Mouse (Mus musculus): ENCODE results near the gene Efcab2.

Gene Efcab2

GRCm38 (mm10) chr1:178483854-178484253, 78.0 kb downstream of the Efcab2 start:
- no peak for DNase-seq (ENCODE audit: low spot score in 2 of 2)

DNA sequence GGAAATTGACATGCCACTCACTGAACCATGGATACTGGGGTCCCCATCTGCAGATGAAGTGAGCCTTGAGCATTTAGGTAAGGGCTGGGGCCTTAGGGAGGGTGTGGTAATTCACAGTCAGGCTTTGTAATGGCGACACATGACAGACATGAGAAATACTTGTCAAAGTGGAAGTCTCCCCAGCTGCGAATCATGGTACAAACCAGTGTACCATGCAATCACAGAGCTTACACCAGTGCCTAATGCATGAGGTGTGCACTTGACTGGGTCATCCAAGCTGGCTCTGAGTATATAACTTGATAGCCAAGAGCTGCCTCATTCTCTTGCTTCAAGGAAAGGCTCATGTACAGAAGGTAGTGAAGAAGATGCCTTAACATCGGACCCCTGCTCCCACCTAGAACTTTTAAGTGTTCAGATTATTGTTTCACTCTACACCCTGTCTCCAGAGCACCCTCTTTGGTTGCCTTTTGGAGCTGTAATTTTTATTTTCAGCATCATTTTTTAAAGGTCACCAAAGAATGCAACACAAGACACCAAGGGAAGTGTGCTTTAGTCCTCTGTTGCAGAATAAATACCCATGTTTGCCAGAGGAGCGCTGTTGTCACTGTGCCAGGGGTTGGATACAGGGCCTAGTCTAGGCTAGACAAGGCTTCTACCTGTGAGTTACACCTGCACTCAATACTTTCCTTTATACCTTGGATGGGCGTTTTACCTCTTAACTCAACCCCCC, 79.4 kb downstream of the Efcab2 start:
- DNase-seq (ENCODE audit: low spot score in 2 of 2): no peak

- DNase-seq (ENCODE audit: low spot score in 2 of 2): no peak
These were observed 80.0 kb downstream of the Efcab2 start for GRCm38 (mm10) chr1:178485868-178486220.

DNA sequence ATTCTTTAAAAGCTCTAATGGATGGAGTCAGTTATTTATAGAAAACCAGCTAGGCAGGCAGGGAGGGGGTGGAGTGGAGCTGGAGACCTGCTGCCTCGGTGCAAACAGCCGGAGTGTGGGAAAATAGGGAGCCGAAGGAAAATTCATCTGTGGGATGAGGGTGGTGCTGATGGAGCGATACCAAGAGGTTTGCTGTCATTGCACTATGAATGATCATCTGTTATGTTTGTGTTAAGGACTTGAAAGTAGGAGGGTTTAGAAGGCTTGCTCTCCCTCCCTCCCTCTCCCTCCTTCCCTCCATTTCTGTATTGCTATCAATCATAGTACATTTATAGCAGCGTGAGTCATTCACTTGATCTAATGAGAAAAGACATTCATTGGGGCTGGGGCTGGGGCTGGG, 80.9 kb downstream of the Efcab2 start:
- DNase-seq (ENCODE audit: low spot score in 2 of 2): peak; percentile 16 to 19

GRCm38 (mm10) chr1:178489127-178489526, 83.2 kb downstream of the Efcab2 start:
- DNase-seq (ENCODE audit: low spot score in 2 of 2): no peak

DNA sequence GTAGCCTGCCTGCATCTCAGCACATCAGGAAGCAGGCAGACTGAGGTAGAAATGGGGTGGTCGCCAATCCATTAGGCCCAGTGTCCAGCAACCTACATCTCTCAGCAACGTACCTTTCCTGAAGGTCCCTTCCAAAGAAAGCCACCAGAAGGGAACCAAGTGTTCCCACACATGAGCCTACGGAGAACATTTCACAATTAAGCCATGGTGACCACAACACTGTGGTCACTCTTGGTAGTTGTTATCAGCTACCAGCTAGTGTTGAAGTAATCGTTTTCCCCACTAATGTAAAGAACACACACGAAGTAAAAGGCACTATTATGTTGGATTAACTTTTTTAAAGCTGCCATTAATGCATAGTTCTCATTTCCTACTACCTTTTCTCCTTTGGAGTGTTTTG, 85.8 kb downstream of the Efcab2 start:
- DNase-seq (ENCODE audit: low spot score in 2 of 2): no peak

DNA sequence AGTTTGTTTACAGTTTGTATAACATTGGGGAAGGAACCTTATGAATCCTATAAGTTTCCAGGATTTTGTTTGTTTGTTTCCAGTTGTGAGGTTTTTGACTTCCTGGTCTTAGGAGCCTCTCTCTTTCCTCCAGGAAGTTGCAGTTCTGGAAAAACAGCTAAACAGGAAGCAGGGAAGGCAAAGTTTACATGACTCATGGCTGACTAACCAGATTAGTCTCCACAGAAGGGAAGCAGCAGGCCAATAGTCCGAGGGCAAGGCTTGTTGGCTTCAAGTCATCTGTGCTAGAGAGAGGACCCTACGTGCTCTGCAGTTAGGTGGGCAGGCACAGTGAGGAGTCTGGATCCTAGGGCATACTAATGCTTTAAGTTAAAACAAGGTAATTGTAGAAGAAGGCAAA, 86.6 kb downstream of the Efcab2 start:
- no peak for DNase-seq (ENCODE audit: low spot score in 2 of 2)

- DNase-seq (ENCODE audit: low spot score in 2 of 2): no peak
These were observed 90.3 kb downstream of the Efcab2 start for GRCm38 (mm10) chr1:178496186-178496585.

GRCm38 (mm10) chr1:178496841-178497240, 91.0 kb downstream of the Efcab2 start:
- DNase-seq (ENCODE audit: low spot score in 2 of 2): no peak

DNA sequence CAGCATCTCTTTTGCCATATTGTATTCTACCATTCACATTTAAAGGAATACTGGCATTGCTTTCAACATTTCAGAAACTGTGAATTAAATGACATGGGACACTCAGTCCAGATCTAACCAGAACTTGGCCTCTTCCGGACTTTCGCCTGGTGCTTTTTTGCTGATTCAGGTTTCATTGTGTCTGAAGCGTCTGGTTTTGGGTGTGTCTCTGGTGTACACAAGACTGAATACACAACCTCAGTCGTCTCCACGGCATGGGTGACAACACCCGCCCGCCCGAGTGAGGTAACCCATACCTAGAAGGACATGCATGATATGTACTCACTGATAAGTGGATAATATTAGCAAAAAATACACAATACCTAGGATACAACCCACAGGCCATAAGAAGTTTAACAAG, 101.1 kb downstream of the Efcab2 start:
- DNase-seq (ENCODE audit: low spot score in 2 of 2): no peak

GRCm38 (mm10) chr1:178512323-178513031, 106.6 kb downstream of the Efcab2 start:
- DNase-seq (ENCODE audit: low spot score in 2 of 2): no peak

DNA sequence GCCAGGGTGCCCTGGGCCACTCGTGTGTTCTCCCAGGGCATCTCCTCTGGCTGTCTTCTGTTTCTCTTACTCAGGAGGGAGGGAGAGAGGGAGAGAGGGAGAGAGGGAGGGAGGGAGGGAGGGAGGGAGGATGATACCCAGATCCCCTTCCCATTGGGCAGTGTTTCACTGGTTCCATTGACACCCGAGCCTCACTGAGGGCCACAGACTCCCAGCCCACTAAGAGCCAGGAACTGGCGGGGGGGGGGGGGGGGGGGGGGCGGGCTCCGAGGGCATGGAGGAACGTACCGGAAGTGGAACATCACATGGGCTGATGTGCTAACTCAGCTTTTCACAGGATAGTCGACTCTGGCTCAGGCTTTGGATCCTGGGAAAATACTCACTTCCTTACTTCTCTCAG, 108.1 kb downstream of the Efcab2 start:
- DNase-seq (ENCODE audit: low spot score in 2 of 2): no peak

DNA sequence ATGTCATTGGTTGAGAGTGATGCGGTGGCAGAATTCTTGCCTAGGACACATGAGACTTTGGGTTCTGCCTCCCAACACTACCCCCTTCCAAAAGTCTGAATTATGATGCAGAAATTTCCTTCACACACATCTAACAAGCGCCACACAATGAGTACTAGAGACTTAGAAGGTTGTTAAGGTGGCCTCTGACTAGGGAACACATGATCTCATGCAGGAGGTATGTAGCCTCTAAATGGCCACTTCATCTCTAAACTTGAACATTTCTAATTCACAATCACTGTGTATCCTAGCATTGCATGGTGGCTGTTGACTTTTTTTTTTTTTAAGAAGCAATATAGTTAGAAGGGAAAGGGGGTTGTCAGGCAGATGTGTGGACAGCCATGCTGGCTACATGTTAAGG, 110.0 kb downstream of the Efcab2 start:
- DNase-seq (ENCODE audit: low spot score in 2 of 2): no peak

- no peak for DNase-seq (ENCODE audit: low spot score in 2 of 2)
These were observed 116.5 kb downstream of the Efcab2 start for GRCm38 (mm10) chr1:178522389-178522788.

DNA sequence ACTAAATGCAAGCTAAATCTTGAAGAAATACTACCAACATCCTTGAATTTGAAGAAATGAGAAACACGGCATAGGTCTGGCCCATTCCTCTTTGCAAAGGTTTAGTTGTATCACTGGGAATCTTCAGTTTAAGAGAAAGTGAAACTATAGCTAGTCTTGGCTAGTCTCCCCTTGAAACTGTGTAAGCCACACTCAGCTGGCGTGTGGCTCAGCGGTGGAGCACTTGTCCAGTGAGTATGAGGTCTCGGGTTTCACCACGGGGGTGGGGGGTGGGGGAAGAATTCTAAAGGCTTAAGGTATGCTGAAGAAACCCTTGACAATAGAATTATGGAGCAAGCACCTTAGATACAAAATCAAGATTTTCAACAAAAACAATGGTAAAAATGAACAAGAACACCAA, 117.3 kb downstream of the Efcab2 start:
- DNase-seq (ENCODE audit: low spot score in 2 of 2): no peak

DNA sequence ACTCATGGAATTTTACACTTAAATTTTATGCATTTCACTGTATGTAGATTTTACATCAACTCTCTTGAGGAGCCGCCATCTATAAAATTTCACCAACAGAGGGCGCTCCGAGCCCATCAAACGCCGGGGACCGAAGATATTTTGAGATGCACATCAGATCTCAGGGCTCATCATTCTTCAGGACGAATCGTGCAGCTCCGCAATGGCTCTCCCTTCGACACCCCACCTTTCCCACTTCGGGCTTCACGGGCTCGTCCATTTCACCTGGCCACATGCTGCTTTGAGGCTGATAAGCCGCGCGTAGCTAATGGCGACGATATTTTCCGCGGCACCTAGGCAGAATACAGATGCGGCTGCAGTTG, 121.3 kb downstream of the Efcab2 start:
- DNase-seq (ENCODE audit: low spot score in 2 of 2): peak; percentile 67

DNA sequence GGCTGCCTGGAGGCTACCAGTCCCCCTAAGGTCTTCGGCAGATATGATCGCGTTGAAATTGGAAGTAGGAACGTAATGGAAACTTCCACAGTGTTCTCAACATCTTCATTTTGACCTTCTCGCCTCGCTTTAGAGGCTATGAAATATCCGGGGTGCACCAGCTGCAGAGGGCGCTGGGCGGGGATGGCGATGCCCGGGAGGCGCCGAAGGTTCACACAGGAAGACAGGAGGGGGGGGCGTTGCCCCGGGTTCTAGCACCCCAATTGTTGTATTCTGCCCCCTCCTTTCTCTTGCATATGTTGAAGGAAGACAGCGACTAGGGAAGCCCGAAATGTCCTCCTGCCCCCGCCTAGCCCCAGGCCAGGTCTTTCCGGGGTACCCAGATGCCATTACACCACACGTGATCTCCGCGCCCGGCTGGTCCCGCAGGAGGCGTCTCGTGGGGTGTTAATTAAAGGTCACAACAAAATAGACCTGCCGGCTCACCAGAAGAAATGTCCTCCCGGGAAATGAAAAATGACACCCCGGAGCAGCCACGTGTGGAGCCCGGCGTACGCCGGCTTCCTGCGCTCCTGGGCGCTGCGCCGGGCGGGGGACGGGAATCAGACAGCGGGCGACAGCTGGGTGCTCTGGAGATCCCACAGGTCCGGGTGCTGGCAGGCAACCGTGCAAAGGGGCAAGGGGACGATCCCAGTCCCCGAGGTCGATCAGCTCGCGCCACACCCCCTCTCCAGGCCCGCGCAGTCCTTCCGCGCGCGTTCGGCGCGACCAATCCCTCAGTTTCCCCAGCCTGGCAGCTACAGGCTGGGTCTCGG, 121.9 kb downstream of the Efcab2 start:
- DNase-seq (ENCODE audit: low spot score in 2 of 2): peak; percentile 21 to 24

DNA sequence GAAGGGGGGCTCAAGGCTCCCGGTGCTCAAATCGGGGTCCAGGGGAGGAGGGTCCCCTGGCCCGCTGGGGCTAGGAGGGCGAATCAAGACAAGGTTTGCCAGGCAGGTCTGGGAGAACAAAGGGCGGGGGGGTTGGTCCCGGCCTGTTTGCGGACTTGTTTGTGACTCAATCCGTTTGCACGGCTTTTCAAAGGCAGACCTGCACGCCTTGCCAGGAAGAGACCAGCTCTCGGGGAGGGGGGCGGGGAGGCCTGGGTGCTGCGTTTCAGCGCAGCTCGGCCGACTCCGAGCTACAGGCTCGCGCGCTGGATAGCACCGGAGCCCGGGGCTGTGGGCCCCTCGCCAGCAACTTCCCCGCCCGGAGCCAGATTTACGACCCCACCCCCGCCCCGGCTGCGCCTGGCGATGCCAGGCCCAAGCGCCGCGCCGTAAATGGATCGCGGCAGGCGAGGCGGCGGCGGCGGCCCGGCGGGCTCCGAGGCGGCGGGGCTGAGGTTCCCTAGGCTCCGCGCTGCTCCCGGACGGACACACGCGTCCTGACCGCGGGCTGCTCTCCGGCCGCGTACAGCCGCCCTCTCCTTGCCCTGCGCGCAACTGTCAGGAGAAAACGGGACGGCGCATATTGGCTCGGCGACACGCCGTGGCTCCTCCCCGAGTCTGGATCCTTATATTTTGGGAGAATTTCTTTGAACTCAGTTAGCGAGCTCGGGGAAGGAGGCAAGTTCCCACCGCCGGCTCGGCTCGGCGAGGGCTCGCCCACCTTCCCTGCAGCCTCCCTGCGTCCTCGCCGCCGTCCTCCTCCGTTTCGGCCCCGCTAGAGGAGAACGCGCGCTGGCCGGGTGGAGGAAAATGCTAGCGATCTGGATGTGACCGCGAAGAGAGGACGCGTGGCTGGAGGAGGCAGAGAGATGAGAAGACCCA, 122.8 kb downstream of the Efcab2 start, which contains the start of gene Kif26b:
TSS of gene Kif26b (plus strand) at position 695 of the 921 bp plus-strand sequence.
- peak; percentile 22 to 31 for DNase-seq (ENCODE audit: low spot score in 2 of 2)

- peak; percentile 7 to 22 for DNase-seq (ENCODE audit: low spot score in 2 of 2)
These were observed 123.8 kb downstream of the Efcab2 start for GRCm38 (mm10) chr1:178529512-178530300.

DNA sequence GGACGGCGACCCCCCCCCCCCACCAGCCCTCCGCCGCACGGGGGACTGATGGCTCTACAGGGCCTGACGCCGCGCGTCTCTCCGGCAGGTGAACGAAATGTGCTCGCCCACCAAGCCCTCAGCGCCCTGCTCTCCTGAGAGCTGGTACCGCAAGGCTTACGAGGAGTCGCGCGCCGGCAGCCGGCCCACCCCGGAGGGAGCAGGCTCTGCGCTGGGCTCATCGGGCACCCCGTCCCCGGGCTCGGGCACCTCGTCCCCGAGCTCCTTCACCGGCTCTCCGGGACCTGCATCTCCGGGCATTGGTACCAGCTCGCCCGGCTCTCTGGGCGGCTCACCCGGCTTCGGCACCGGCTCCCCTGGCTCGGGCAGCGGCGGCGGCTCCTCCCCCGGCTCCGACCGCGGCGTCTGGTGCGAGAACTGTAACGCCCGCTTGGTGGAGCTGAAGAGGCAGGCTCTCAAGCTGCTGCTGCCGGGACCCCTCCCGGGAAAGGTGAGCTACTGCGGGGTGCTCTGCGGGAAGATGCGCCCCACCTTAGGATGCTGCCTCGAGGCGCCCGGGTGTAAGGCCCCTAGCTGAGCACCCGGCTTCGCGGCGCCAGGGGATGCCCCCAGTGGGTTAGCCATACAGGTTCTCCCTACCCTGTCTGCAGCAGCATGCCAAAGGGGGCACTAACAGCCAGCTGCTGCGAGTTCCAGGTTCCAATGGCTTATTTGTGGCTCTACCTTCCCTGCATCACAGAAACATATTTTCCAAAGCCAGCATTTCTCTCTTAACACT, 124.6 kb downstream of the Efcab2 start:
- DNase-seq (ENCODE audit: low spot score in 2 of 2): peak; percentile 71 to 79
